Comparison of ENCODE assay signal across 8 mouse cellular contexts in the genomic region with DNA sequence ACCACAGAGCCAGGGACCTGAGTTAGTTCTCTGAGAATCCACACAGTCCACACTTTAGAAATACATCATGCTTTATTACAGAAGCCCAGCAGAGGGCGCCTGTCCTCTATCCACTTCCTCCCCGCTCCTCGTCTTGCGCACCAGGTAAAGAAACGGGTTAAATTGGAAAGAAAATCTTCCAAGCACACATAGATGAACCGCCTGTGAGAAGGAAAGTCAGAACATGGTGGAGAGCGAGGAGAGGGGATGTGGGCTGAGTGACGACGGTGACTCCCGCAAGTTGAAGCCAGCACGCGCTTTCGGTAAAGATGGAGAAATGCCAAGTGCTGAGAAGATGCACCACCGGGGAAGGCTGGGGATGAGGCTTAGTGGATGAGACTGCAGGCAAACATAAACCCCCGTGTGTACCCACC. TPM values are rescaled to one million over a fixed set of nuclear protein-coding genes. Genes with fewer than 3 reads are reported as not detected.
DNase-seq lines count a peak whose midpoint lies in the region; ATAC-seq and TF ChIP-seq lines count a peak whose summit lies in the region.

No protein-coding gene starts in this region.

- peak overlapping the region; percentile 60 for H3K9ac ChIP-seq in embryonic facial prominence, embryonic 13.5 days
- peak overlapping the region; percentile 9; the same call in 1 of the 2 replicates for H3K9ac ChIP-seq in kidney, embryonic 15.5 days

- no peaks in the 10 kb centered on the region for H3K9me3 ChIP-seq in embryonic facial prominence, embryonic 13.5 days
- no peaks in the 10 kb centered on the region for H3K9me3 ChIP-seq in heart, embryonic 10.5 days
- H3K9me3 ChIP-seq in kidney, embryonic 15.5 days (replicated peaks): no peaks in the 10 kb centered on the region

- TF ChIP-seq POLR2A in myocyte (IDR thresholded peaks at IDR 0.05; ENCODE audit: insufficient read length, low read depth): no peak

- peak; percentile 61 to 73 for DNase-seq in adrenal gland, postnatal 36 days
- DNase-seq in heart, embryonic 10.5 days (ENCODE audit: low spot score): no peak
- peak; percentile 50 for DNase-seq in liver
- peak; percentile 78 for DNase-seq in telencephalon, adult 2 months (ENCODE audit: low read depth, low spot score)

- H3K36me3 ChIP-seq in C2C12 (ENCODE audit: control insufficient read depth, insufficient read depth): no peaks in the 10 kb centered on the region
- no peaks in the 10 kb centered on the region for H3K36me3 ChIP-seq in embryonic facial prominence, embryonic 13.5 days
- H3K36me3 ChIP-seq in heart, embryonic 10.5 days: no peaks in the 10 kb centered on the region
- no peaks in the 10 kb centered on the region for H3K36me3 ChIP-seq in kidney, embryonic 15.5 days
- H3K36me3 ChIP-seq in myocyte (ENCODE audit: control insufficient read depth, insufficient read depth): no peaks in the 10 kb centered on the region

- peak; percentile 4; the same call in 1 of the 2 replicates for ATAC-seq in embryonic facial prominence, embryonic 13.5 days (ENCODE audit: insufficient number of reproducible peaks, insufficient read depth, low FRiP score, low TSS enrichment, low read depth)
- ATAC-seq in kidney, embryonic 15.5 days (replicated peaks; ENCODE audit: low FRiP score): peak; percentile 23

- H3K79me2 ChIP-seq in C2C12 (ENCODE audit: control insufficient read depth, insufficient read depth): no peaks in the 10 kb centered on the region
- no peaks in the 10 kb centered on the region for H3K79me2 ChIP-seq in myocyte (ENCODE audit: control insufficient read depth, insufficient read depth)

- no peak for TF ChIP-seq CTCF in C2C12 (IDR thresholded peaks at IDR 0.05; ENCODE audit: control insufficient read depth, insufficient read depth, insufficient read length)

- H3K27ac ChIP-seq in embryonic facial prominence, embryonic 13.5 days: 0 out of 2 replicates have a peak overlapping the region, but pooled peaks have one; percentile 19
- H3K27ac ChIP-seq in heart, embryonic 10.5 days: no peak overlapping the region
- no peak overlapping the region for H3K27ac ChIP-seq in kidney, embryonic 15.5 days

- no peaks in the 10 kb centered on the region for H3K79me3 ChIP-seq in C2C12 (ENCODE audit: low read depth)

- WGBS in embryonic facial prominence, embryonic 13.5 days: 2% methylated on average over 15 of the region's 15 CpGs
- 2% methylated on average over 15 of the region's 15 CpGs for WGBS in heart, embryonic 10.5 days
- WGBS in kidney, embryonic 15.5 days: 1% methylated on average over 15 of the region's 15 CpGs

- peak overlapping the region; percentile 16 for H3ac ChIP-seq in C2C12 (ENCODE audit: control insufficient read depth, insufficient read length, low read depth)
- no peak overlapping the region for H3ac ChIP-seq in myocyte (ENCODE audit: control insufficient read depth, insufficient read length)

- H3K4me3 ChIP-seq in C2C12 (ENCODE audit: insufficient read depth, poor library complexity, severe bottlenecking) (peak overlapping the region; percentile 18), myocyte (peak overlapping the region; percentile 7)
- H3K4me3 ChIP-seq in embryonic facial prominence, embryonic 13.5 days: peak overlapping the region; percentile 43
- H3K4me3 ChIP-seq in heart, embryonic 10.5 days: peak overlapping the region; percentile 52
- peak overlapping the region; percentile 42 for H3K4me3 ChIP-seq in kidney, embryonic 15.5 days (replicated peaks)

- H3K27me3 ChIP-seq in C2C12 (ENCODE audit: control insufficient read depth, insufficient read depth, insufficient read length) (peaks cover 16% of the 10 kb centered on the region), myocyte (ENCODE audit: control insufficient read depth, insufficient read depth, insufficient read length) (peaks cover 16% of the 10 kb centered on the region)
- H3K27me3 ChIP-seq in embryonic facial prominence, embryonic 13.5 days: no peaks in the 10 kb centered on the region; the same call in 1 of the 2 replicates
- H3K27me3 ChIP-seq in heart, embryonic 10.5 days (ENCODE audit: insufficient read depth, poor library complexity, severe bottlenecking): peaks cover 17% of the 10 kb centered on the region; the same call in 1 of the 2 replicates
- 0 out of 2 replicates have a peak, but pooled peaks cover 12% of the 10 kb centered on the region for H3K27me3 ChIP-seq in kidney, embryonic 15.5 days

- H3K4me2 ChIP-seq in embryonic facial prominence, embryonic 13.5 days: peak overlapping the region; percentile 62
- H3K4me2 ChIP-seq in kidney, embryonic 15.5 days: peak overlapping the region; percentile 74
- peak overlapping the region; percentile 84 for H3K4me2 ChIP-seq in myocyte (ENCODE audit: low read depth)

- H3K4me1 ChIP-seq in embryonic facial prominence, embryonic 13.5 days: peaks cover 11% of the 10 kb centered on the region; the same call in 1 of the 2 replicates
- H3K4me1 ChIP-seq in heart, embryonic 10.5 days: peaks cover 24% of the 10 kb centered on the region
- peaks cover 8% of the 10 kb centered on the region; the same call in 1 of the 2 replicates for H3K4me1 ChIP-seq in kidney, embryonic 15.5 days

TF ChIP-seq in C2C12, 6 proteins besides CTCF, POLR2A, EP300 and RAD21:
- no peak for TF ChIP-seq MYOD1 (IDR thresholded peaks at IDR 0.05; ENCODE audit: control insufficient read depth, insufficient read length, low read depth)
- TF ChIP-seq USF1 (IDR thresholded peaks at IDR 0.05; ENCODE audit: low read depth): no peak
- no peak for TF ChIP-seq FOSL1 (IDR thresholded peaks at IDR 0.05; ENCODE audit: insufficient read depth, low read length, poor library complexity, severe bottlenecking)
- no peak for TF ChIP-seq MAX (IDR thresholded peaks at IDR 0.05)
- TF ChIP-seq MYOG (IDR thresholded peaks at IDR 0.05; ENCODE audit: control insufficient read depth, extremely low read depth, insufficient read length): no peak
- no peak for TF ChIP-seq CEBPB (IDR thresholded peaks at IDR 0.05; ENCODE audit: low read depth)
TF ChIP-seq in C2C12: peak in this region for 0.

TF ChIP-seq in myocyte, 11 proteins besides CTCF, POLR2A, EP300 and RAD21:
- TF ChIP-seq TCF3 (IDR thresholded peaks at IDR 0.05; ENCODE audit: insufficient read length, low read depth) (no peak), POLR2AphosphoS2 (IDR thresholded peaks at IDR 0.05; ENCODE audit: insufficient read length, low read depth) (no peak), TCF12 (IDR thresholded peaks at IDR 0.05; ENCODE audit: insufficient read depth, poor library complexity, severe bottlenecking) (no peak), MYOD1 (IDR thresholded peaks at IDR 0.05; ENCODE audit: control insufficient read depth in 1 of 3, insufficient read length in 2 of 3, low read depth in 2 of 3) (no peak), MYOG (IDR thresholded peaks at IDR 0.05; ENCODE audit: control insufficient read depth in 1 of 3, insufficient read depth in 1 of 3, insufficient read length in 2 of 3, low read depth in 2 of 3) (no peak), E2F4 (IDR thresholded peaks at IDR 0.05; ENCODE audit: insufficient read depth) (no peak), CEBPB (IDR thresholded peaks at IDR 0.05; ENCODE audit: insufficient read depth, poor library complexity, severe bottlenecking) (no peak), SRF (IDR thresholded peaks at IDR 0.05; ENCODE audit: control insufficient read depth, insufficient read length, low read depth) (no peak)

RNA-seq across cellular contexts. Expression of a gene that starts 7.8 kb away (rescaled TPM):
- polyA plus RNA-seq in C2C12 (2012; fragmentation: generic; extraction: Trizol): 0.05 TPM
- not detected for total RNA-seq in adrenal gland, postnatal 36 days (2021)
- 0.13 TPM in 1 of 2 replicates, not detected in the other for polyA plus RNA-seq in embryonic facial prominence, embryonic 13.5 days (2015; fragmentation: Nextera tagmentation; extraction: Ambion mirVana)
- 0.52 and 0.60 TPM in 2 replicates for polyA plus RNA-seq in heart, embryonic 10.5 days (2016; fragmentation: Nextera tagmentation; extraction: Ambion mirVana)
- 0.26 TPM in 2 replicates for polyA plus RNA-seq in kidney, embryonic 15.5 days (2015; fragmentation: Nextera tagmentation; extraction: Ambion mirVana)
- polyA plus RNA-seq in myocyte (2012; fragmentation: generic; extraction: Trizol): 0.05 TPM

RNA-seq across cellular contexts. Expression of a gene that starts 9.3 kb away (rescaled TPM):
- polyA plus RNA-seq in C2C12 (2012; fragmentation: generic; extraction: Trizol) (not detected), myocyte (2012; fragmentation: generic; extraction: Trizol) (not detected)
- total RNA-seq in adrenal gland, postnatal 36 days (2021): not detected
- polyA plus RNA-seq in embryonic facial prominence, embryonic 13.5 days (2015; fragmentation: Nextera tagmentation; extraction: Ambion mirVana): not detected in 2 replicates
- polyA plus RNA-seq in heart, embryonic 10.5 days (2016; fragmentation: Nextera tagmentation; extraction: Ambion mirVana): not detected in 2 replicates
- polyA plus RNA-seq in kidney, embryonic 15.5 days (2015; fragmentation: Nextera tagmentation; extraction: Ambion mirVana): not detected in 2 replicates

RNA-seq across cellular contexts. Expression of a gene that starts 31.7 kb away (rescaled TPM):
- 12.6 TPM for polyA plus RNA-seq in C2C12 (2012; fragmentation: generic; extraction: Trizol)
- 10 to 100 TPM; 30.8 to 40.0 TPM for total RNA-seq in adrenal gland, postnatal 36 days (2021)
- 15.9 and 17.4 TPM in 2 replicates for polyA plus RNA-seq in embryonic facial prominence, embryonic 13.5 days (2015; fragmentation: Nextera tagmentation; extraction: Ambion mirVana)
- polyA plus RNA-seq in heart, embryonic 10.5 days (2016; fragmentation: Nextera tagmentation; extraction: Ambion mirVana): 17.5 and 18.6 TPM in 2 replicates
- polyA plus RNA-seq in kidney, embryonic 15.5 days (2015; fragmentation: Nextera tagmentation; extraction: Ambion mirVana): 15.9 and 18.8 TPM in 2 replicates
- polyA plus RNA-seq in myocyte (2012; fragmentation: generic; extraction: Trizol): 13.7 TPM

RNA-seq across cellular contexts. Expression of a gene that starts 34.4 kb away (rescaled TPM):
- not detected for polyA plus RNA-seq in C2C12 (2012; fragmentation: generic; extraction: Trizol)
- total RNA-seq in adrenal gland, postnatal 36 days (2021): not detected
- polyA plus RNA-seq in embryonic facial prominence, embryonic 13.5 days (2015; fragmentation: Nextera tagmentation; extraction: Ambion mirVana): 0.52 and 0.79 TPM in 2 replicates
- polyA plus RNA-seq in heart, embryonic 10.5 days (2016; fragmentation: Nextera tagmentation; extraction: Ambion mirVana): not detected in 2 replicates
- polyA plus RNA-seq in kidney, embryonic 15.5 days (2015; fragmentation: Nextera tagmentation; extraction: Ambion mirVana): 1.8 and 2.9 TPM in 2 replicates
- polyA plus RNA-seq in myocyte (2012; fragmentation: generic; extraction: Trizol): not detected

RNA-seq across cellular contexts. Expression of a gene that starts 37.8 kb away (rescaled TPM):
- polyA plus RNA-seq in C2C12 (2012; fragmentation: generic; extraction: Trizol) (40.6 TPM), myocyte (2012; fragmentation: generic; extraction: Trizol) (27.4 TPM)
- total RNA-seq in adrenal gland, postnatal 36 days (2021): 10 to 100 TPM; 20.2 to 23.3 TPM
- 39.2 and 48.6 TPM in 2 replicates for polyA plus RNA-seq in embryonic facial prominence, embryonic 13.5 days (2015; fragmentation: Nextera tagmentation; extraction: Ambion mirVana)
- 34.7 and 43.5 TPM in 2 replicates for polyA plus RNA-seq in heart, embryonic 10.5 days (2016; fragmentation: Nextera tagmentation; extraction: Ambion mirVana)
- polyA plus RNA-seq in kidney, embryonic 15.5 days (2015; fragmentation: Nextera tagmentation; extraction: Ambion mirVana): 48.5 and 49.9 TPM in 2 replicates
